Mouse (Mus musculus) large intestine, adult 2 months (tissue): ENCODE results near the gene Rnf138rt1. TPM values are rescaled to one million over a fixed set of nuclear protein-coding genes. Genes with fewer than 3 reads are reported as not detected.

Experiments used
- DNase-seq: peaks from one replicate; pipeline ENCODE4 v3.0.0-alpha.2; 2012; ENCODE audit warnings: low read depth, low spot score
- WGBS: fragments of 180-500 bp; shearing (Covaris S2); methylation state at CpG from one replicate; pipeline ENCODE4 v1.1.7; 2018; 5-methylcytosine and 5-hydroxymethylcytosine counted together
- polyA plus RNA-seq: library from polyadenylated mRNA; depleted of rRNA; stranded (reverse); fragments of >200 nt; gene quantifications from 2 replicates; pipeline ENCODE4 v1.2.3, GENCODE M21; 2012; rRNA removed

The Rnf138rt1 gene
- polyA plus RNA-seq = not detected in 2 replicates

DNA sequence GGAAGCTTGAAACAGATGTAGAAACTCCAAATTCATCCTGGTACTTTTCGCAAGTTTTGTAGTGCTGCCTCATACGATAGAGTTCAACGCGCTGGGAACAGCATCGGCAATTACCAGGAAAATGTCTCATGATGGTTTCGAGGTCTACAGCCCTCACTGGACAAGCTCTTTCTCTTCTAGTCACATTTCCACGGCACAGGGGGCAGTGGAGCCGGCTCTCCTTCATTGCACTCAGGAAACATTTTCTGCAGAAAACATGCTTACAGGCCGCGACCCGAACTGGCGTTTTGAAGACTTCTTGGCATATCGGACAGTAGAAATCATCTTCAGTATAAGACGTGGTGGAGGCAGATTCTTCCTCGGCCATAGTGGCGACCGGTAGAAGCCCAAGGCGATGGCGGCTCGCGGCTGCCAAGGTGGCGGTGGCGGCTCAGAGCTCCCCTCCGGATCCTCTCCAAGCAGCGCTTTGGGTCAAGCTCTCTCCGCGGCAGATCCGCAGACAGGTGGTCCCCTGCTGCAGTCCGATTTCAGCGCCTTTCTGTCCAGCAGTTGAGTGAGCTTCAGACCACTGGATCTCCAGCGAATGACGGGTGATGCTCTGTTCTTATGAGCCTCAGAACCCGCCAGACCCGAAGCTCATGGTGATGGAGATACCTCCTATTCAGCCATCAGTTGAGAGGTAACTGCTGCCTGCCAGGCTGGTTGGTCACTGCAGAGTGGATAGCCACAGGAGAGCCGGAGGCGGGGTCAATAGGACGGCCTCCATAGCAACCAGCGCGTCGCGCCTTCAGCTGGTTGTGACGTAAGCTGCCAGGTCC, at the start of gene Rnf138rt1:
Gene Rnf138rt1, minus strand, starts transcription at position 713 of the 818 bp plus-strand sequence.
- DNase-seq = no peak
- WGBS = 27% methylated on average over 42 of the region's 42 CpGs

DNA sequence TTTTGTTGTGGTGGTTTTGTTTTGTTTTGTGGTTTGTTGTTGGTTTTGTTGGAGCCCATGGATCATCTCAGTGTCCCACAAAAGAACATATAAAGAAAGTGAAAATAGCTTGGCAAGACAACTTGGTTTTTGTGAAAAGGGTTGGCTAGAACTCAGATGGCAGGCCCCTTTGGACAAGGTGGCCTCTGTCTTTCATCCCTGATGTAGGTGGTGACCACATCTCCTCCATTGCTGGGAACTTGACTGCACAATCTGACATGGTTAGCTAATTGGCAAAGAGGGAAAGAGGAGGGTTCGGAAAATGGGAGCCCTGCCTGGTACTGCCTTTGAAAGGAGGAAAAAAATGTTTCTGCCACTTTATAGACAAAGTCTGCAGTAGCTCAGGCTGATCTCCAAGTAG, 46.1 kb upstream of the Rnf138rt1 start:
- no peak for DNase-seq
- 92% methylated on average over 1 of the region's 1 CpGs for WGBS

- 58% methylated on average over 3 of the region's 3 CpGs for WGBS
Measured at GRCm38 (mm10) chrX:163766290-163766689, 5.2 kb upstream of the Rnf138rt1 start.

GRCm38 (mm10) chrX:163761435-163761828, 303 bp upstream of the Rnf138rt1 start:
- 32% methylated on average over 10 of the region's 10 CpGs for WGBS
- DNase-seq = no peak

More at GRCm38 (mm10) chrX:163766290-163766689, 5.2 kb upstream of the Rnf138rt1 start:
- no peak for DNase-seq

GRCm38 (mm10) chrX:163745996-163746395, 15.1 kb downstream of the Rnf138rt1 start:
- DNase-seq = no peak
- 62% methylated on average over 6 of the region's 6 CpGs for WGBS

DNA sequence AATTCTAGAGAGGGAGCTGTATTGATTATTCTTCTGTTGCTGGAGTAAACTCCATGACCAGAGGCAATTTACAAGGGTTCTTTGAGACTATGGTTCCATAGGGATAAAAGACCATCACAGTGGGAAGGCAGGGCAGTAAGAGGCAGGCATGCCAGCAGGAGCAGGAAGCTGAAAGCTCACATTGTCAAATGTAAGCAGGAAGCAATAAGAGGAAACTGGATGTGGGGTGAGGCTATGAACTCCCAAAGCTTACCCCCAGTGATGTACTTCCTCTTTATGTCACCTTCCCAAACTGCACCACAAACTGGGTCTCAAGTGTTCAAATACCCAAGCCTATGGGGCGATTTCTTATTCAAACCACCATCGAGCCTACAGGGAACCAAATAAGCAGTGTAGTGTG, 17.2 kb downstream of the Rnf138rt1 start:
- DNase-seq = no peak
- 66% methylated on average over 2 of the region's 2 CpGs for WGBS

- no peak for DNase-seq
- 33% methylated on average over 1 of the region's 1 CpGs for WGBS
Measured at GRCm38 (mm10) chrX:163738904-163739303, 22.2 kb downstream of the Rnf138rt1 start.

DNA sequence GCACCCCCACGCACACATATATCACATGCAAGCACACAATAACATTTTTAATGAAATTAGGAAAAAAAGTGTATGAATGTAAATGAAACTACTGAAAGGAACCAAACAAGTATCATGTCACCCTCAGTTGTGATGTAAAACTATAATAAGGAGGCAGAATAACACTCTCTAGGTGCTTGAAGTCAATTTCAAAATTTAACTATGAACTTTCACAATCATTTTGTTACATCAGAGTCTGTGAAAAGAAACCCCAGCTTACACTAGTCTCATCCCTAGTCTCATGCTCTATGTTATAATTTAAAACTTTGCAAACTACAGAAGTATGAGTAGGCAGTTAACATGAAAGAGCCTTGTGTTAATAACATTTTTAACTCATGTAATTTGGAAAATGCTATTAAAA, 27.0 kb downstream of the Rnf138rt1 start:
- WGBS = 97% methylated on average over 1 of the region's 1 CpGs

DNA sequence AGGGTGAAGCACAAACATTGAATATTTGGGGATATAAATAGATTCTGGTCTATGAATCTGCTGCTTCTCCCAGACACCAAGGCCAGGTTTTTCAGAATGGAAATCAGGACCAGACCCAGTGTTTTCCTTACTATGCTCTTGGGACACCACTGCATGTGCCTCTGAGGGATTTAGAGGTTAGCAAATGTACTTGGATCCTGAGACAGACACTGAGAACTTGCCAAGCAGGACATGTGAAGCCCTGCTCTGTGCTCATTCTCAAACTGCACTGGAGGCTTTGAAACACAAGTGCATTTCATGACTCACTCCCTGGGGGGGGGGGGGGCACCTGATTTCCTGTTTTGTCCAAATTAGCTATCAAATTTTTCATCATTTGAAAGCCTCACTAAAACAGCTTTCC, 37.5 kb downstream of the Rnf138rt1 start:
- no peak for DNase-seq

More for the DNA sequence above, 27.0 kb downstream of the Rnf138rt1 start:
- no peak for DNase-seq

- WGBS = 50% methylated on average over 12 of the region's 12 CpGs
- no peak for DNase-seq
Measured at GRCm38 (mm10) chrX:163722785-163723577, 38.1 kb downstream of the Rnf138rt1 start.

DNA sequence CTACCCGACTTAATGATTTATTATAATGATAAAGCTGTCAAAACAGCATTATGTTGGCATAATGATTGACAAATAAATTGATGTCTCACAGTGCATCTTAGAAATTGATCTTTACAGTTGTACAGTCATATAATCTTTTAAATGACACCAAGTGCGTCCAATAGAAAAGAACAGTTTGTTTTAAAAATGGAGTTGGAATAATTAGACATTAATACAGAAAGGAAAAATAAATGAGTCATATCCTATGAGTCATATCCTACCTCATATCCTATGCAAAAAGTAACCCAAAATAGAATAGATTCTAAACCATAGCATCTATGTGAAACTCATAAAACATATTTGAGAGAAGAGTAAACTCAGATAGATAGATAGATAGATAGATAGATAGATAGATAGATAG, 40.5 kb downstream of the Rnf138rt1 start:
- DNase-seq = no peak
- WGBS = 68% methylated on average over 2 of the region's 2 CpGs

Other genes with a start within 250 kb of the Rnf138rt1 start
- 0.36 and 0.47 TPM in 2 replicates for gene Grpr, start 211.7 kb downstream of the Rnf138rt1 start, polyA plus RNA-seq
- 1.6 and 2.2 TPM in 2 replicates for gene Ap1s2, start 147.7 kb upstream of the Rnf138rt1 start, polyA plus RNA-seq
- 6.3 and 6.4 TPM in 2 replicates for gene Zrsr2, start 197.3 kb upstream of the Rnf138rt1 start, polyA plus RNA-seq